Mouse (Mus musculus) embryonic facial prominence, embryonic 11.5 days (tissue): ENCODE measurements at regions not wholly inside any gene's neighbourhood (a gene's known extent, or its start where the extent isn't known, plus 50 kb on each side); places are given as distances from the start of the nearest gene placed in this dataset.

Source experiments
- ATAC-seq: fragments of 200-750 bp; cut with Nextera tagmentation; replicated peaks from 2 replicates; pipeline ENCODE4 v1.8.0; 2017; ENCODE audit warnings: low read depth; ENCODE audit not compliant: insufficient number of reproducible peaks, low FRiP score, low TSS enrichment
- DNase-seq: peaks from one replicate; pipeline ENCODE4 v3.0.0-alpha.2; 2015; ENCODE audit warnings: low spot score
- H3K27ac ChIP-seq: fragments of 300-500 bp; sonication (generic); replicated peaks from 2 replicates; pipeline ENCODE4 v1.5.1; 2014; ENCODE audit warnings: mild to moderate bottlenecking, low read depth, low read length, control low read depth
- H3K27me3 ChIP-seq: fragments of 300-500 bp; sonication (generic); 2 replicates; pipeline ENCODE4 v1.6.1; 2014; ENCODE audit warnings: mild to moderate bottlenecking, low read length, moderate library complexity, mixed read lengths; ENCODE audit not compliant: control insufficient read depth, insufficient read depth
- H3K36me3 ChIP-seq: fragments of 300-500 bp; sonication (generic); replicated peaks from 2 replicates; pipeline ENCODE4 v1.6.1; 2014; ENCODE audit warnings: low read depth, mild to moderate bottlenecking, low read length, moderate library complexity, mixed read lengths; ENCODE audit not compliant: control insufficient read depth, insufficient read depth
- H3K4me1 ChIP-seq: fragments of 300-500 bp; sonication (generic); 2 replicates; pipeline ENCODE4 v1.6.1; 2014; ENCODE audit warnings: low read length, mixed read lengths; ENCODE audit not compliant: control insufficient read depth, insufficient read depth
- H3K4me2 ChIP-seq: fragments of 300-500 bp; sonication (generic); 2 replicates; pipeline ENCODE4 v1.6.1; 2014; ENCODE audit warnings: low read depth, mild to moderate bottlenecking, control low read depth, low read length, moderate library complexity
- H3K4me3 ChIP-seq: fragments of 300-500 bp; sonication (generic); 2 replicates; pipeline ENCODE4 v1.5.1; 2014; ENCODE audit warnings: low read depth, low read length, control low read depth
- H3K9ac ChIP-seq: fragments of 300-500 bp; sonication (generic); replicated peaks from 2 replicates; pipeline ENCODE4 v1.6.1; 2014; ENCODE audit warnings: mild to moderate bottlenecking, control low read depth, low read length
- H3K9me3 ChIP-seq: fragments of 300-500 bp; sonication (generic); replicated peaks from 2 replicates; pipeline ENCODE4 v1.6.1; 2016; ENCODE audit warnings: mild to moderate bottlenecking, low read length, inconsistent platforms, mixed read lengths; ENCODE audit not compliant: control insufficient read depth
- WGBS: fragments of 180-500 bp; shearing (Covaris S2); extraction: QIAGEN DNeasy Blood & Tissue Kit; methylation state at CpG from one replicate; pipeline ENCODE4 v1.1.7; 2014; 5-methylcytosine and 5-hydroxymethylcytosine counted together

GRCm38 (mm10) chr6:58160852-58161251, 57.8 kb downstream of the Vmn1r27 start:
- H3K9ac ChIP-seq = no peak overlapping the region
- no peaks in the 10 kb centered on the region for H3K9me3 ChIP-seq
- no peaks in the 10 kb centered on the region for H3K36me3 ChIP-seq
- DNase-seq (no peak), ATAC-seq (0 out of 2 replicates have a peak, but pooled peaks have one; percentile 25)
- H3K4me3 ChIP-seq = no peak overlapping the region
- H3K27me3 ChIP-seq = no peaks in the 10 kb centered on the region
- H3K4me1 ChIP-seq = no peaks in the 10 kb centered on the region
- WGBS = 88% methylated on average over 3 of the region's 3 CpGs
- H3K27ac ChIP-seq = no peak overlapping the region
- H3K4me2 ChIP-seq = no peak overlapping the region
